Mouse (Mus musculus): ENCODE data around the gene Map3k5.

The Map3k5 gene

DNA sequence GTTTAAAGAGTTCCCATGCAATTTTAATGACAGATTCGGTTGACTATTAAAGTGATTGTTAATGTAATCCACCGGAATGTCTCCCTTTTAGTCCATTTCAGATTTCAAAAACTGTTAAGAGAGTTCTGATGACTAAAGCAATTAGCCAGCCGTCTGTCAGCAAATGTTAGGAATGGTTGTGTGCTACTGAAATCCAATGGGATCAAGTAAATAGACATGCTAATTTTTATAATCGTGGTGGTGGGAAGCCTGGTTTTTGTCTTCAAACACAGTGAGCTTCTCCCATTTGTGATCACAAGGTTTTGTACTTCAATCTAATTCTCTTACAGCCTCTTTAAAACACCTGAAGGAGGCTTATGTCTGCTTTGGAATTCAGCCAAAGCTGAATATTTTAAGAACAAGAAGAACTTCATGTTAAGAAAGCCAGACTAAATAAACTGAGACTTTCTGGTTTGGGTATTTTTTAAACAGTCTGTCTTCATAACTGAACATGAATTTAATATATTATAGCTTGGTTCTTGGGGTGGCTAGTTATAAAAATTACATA lies 1.6 kb downstream of the Map3k5 start:
- peak; percentile 55 for DNase-seq

DNA sequence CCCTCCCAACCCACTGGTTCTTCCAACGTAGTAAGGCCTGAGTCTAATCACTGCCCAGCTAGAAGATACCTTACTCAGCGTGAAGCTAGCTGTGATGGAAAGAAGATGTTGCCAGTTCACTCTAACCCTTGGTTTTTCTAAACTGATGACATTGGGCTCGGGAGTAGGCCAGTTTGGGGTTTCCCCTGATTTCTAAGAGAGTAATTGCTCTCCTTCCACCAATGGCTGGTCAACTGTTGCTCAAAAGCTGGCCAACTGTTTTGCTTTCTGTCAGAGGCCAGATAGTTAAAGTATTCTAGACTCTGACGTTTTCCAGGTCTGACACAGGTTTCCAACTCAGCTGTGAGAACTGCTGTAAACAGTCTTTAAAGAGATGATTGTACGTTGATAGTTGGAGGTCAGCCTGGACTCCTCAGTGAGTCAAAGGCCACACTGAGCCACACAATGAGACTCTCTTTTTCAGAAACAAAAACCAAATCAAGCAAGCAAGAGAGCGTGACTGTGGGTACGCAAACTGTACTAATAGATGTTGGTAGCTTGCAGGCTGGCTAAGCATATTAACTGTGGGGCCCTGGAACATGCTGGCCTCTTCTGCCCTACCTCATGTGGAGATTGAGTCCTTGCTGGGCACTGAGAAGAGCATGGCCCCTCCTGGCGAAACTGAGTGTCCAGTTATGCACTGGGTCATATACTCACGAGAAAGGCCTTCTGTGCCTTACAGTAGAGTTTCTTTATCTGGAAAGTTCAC lies 2.9 kb downstream of the Map3k5 start:
- DNase-seq = peak; percentile 89

DNA sequence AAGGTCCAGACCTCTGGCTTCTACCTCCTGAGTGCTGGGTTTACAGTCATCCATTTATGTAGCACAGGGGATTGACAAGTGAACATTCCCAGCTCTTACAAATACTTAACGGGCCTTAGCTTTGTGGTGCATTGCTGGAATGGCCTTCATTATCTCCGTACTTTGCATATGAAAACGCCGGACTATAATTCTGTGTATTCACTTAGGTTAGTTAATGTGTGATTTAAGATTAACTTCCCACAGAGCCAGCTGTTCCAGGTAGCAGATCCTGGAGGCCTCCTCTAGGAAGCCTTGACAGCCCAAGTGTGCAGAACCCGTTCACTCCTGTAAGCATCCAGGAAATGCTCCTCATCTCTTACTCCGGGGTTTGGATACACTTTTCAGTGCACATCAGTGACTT lies 4.5 kb downstream of the Map3k5 start:
- no peak for DNase-seq

DNA sequence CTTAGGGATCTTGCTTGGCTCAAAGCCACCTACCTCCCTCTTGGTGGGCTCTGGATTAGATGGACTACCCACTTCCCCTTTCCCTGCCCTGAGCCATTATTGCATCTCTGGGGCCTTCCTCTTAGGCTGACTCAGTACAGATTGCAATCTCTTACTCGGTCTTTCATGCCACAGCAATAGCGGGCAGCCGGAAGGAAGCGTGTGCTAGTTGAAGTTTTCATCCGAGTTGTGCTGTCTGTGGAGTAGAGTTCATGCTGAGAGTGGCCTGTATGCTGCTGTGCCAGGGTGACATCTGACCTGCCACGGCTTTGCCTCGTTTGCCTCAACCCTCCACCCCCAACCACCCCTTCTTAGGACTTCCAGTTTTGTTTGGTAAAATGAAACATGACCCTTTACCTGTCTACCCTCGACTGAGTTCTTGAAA lies 5.0 kb downstream of the Map3k5 start:
- peak; percentile 97 for DNase-seq

DNA sequence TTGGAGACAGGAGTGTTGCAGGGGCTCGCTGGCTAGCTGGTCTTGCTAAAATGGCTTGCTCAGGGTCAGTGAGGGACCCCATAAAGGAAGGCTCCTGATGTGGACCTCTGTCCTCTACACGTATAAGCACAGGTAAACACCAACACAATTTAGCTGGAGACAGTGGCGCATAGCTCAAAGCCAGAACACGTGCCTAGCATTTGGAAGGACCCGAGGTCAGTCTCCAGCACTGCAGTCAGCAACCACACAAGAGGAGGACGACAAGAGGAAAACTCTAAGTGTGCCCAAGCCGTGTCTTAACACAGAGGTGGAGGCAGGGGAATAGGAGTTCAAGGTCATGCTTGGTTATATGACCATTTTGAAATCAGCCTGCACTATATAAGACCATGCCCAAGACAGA lies 5.9 kb downstream of the Map3k5 start:
- DNase-seq = peak; percentile 91

DNA sequence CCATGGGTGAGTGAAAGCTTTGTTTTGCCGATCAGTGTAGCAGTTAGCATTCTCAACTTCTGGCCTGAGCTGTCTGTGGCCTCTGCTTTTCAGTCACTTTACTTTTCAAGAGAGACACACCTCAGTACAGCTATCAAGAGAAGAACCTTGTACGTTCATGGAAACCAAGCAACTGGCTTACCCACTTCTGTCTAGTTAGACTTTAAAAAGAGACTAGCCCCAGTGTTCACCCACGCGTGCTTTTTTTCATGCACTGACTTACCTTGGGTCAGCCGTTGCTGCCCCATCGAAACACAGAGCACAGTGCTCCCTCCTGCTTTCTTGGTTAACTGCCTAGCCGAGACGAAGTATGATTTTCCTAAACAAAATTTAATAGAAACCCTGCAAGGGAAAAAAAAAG lies 6.4 kb downstream of the Map3k5 start:
- DNase-seq = peak; percentile 59

DNA sequence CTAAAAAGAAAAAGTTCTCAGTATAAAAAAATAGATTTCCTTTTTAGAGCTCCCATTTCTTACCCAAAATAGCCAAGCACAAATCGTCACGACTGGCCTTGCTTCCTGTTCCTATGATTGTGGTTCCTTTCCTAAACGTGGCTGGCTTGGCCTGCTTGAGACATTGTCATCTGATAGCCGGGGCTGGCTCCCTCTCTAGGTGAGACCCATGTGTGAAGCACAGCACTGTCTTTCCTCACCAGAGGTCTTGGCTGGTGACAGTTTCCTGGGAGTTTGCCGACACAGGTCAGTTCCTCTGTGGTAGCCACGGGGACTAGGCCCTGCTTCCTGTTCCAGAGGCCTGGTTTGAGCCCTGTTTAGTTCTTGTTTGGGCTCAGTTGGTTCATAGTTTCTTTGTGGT lies 6.8 kb downstream of the Map3k5 start:
- DNase-seq = peak; percentile 99

DNA sequence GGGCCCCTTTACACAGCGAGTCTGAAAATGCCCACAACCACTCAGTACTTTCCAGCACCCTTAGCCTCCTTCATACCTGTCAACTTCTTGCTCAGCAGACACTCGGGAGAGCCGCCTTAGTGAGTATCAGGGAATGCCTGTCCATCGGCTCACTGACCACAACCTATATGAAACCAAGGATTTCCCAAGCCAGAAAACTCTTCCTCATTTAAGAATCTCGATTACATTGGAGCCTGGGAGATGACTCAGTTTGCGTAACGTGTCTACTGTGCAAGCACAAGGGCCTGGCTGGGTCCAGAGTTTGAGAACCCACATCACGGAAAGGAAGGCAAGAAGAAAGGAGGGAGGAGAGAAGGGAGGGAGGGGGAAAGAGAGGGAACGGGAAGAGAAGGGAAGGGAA lies 7.6 kb downstream of the Map3k5 start:
- DNase-seq = peak; percentile 92

DNA sequence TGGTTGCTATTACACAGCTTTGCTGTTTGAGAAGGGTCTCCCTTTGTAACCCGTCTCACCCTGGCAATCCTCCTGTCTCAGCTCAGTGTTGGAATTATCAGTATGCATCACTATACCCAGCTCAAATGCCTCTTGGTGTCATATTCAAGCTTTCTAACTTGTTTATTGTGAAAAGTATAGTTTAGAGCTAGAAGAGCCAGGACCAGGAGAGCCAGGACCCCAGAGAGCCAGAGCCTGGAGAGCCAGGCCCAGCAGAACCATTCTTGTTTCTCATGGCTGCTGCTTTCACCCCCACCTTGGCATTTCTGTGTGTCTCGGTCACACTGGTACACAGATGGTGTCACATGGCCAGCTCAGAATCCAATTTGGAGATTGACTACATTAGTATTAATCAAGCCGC lies 8.3 kb downstream of the Map3k5 start:
- peak; percentile 88 for DNase-seq

DNA sequence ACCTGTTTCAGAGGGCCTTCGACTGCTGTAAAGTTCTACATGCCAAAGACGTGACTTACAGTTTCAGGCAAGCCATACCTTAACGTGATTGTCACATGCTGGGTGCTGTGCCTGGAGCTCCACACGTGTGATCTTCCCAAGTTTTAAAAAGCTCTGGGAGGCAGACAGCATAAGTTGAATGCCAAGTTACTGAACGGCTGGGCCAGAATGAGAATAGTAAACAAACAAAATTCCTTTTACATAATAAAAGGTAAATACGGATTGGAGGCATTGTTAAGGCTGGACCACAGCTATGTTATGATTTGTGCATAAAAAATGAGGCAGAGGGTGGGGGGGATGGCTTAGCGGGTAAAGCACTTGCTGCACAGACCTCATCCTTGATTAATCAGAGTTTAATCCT lies 11.4 kb downstream of the Map3k5 start:
- DNase-seq = peak; percentile 80

DNA sequence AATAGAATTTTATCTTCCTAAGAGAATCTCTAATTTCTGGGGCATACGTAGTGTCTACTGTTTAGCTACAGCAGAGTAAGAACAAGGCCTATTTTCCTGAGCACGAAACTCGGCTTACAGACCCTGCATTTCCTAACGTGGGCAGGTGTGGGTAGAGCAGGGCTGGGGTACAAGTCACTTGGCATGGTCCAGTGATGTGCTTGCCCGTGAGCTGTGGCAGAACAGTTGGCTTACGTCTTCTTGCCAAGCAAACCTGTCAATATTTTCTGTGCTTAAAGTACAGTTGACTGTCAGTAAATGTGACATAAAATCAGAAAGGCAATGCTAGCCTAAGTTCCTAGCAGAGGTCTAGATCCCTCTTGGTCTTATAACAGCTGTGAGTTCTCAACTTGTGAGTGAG lies 12.4 kb downstream of the Map3k5 start:
- DNase-seq = peak; percentile 80

DNA sequence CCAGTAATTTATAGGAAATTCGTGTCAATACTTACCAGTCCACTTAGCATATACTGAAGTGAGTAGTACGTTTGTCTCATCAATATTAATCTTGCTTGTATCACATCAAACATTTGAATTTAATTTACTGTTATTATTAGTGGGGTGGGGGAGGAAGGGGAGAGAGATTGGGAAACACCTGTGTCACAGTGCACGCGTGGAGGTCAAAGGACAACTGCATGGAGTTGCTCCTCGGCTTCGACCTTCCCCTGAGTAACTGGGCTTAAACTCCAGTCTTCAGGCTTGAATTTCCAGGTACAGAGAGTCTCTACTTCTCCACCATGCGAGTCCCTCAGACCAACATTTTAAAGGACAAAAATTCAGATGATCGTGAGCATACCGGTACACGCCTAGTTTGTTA lies 13.2 kb downstream of the Map3k5 start:
- DNase-seq = peak; percentile 43

DNA sequence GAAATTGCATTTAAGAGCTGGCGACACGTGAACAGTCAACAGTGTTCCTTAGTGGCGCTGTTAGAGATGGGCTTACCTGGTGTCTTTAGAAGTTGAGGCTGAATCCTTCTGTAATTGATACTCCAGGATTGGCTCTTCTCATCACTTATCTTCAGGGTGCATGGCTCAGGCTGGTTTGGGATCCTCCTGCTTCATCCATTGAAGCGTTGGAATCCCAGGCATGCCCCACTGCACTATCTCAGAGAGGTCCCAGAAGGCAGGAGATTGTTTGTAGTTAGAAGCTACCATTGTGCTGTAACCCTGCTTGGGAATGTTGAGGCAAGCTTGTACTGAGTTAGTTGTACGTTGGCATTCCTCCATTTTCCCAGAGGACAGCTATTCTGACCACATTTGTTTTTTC lies 13.6 kb downstream of the Map3k5 start:
- DNase-seq = peak; percentile 64

DNA sequence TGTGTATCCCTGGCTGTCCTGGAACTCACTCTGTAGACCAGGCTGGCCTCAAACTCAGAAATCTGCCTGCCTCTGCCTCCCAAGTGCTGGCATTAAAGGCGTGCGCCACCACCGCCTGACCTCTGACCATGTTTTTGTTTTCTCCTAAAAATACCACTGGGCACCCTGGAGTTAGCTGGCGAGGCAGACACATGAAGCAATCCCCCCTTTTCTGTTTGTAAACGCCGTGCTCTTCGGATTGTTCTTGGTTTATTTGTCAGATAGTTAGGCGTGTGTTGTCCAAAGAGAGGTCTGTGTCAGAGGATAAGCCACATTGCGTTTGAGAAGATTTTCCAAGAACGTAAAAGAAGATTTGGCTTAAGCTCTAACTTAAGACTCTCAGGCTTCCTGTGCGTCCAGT lies 14.1 kb downstream of the Map3k5 start:
- peak; percentile 83 for DNase-seq

DNA sequence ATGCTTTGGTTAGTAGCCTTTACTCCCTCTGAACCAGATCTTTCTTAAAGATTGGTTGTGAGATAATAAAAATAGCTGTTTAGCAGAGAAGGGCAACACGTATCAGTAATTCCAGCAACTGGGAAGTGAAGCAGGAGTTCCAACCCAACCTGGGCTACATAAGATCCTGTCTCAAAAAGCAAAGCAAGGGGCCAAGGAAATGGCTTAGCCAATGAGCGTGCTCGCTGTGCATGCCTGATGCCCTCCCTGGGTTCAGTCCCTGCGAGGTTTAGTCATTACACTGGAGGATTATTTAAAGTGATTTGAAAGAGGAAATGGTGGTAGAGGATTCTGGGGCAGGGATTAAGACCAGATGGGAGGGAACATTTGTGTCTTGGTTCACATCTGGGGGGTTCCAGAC lies 14.8 kb downstream of the Map3k5 start:
- DNase-seq = no peak

DNA sequence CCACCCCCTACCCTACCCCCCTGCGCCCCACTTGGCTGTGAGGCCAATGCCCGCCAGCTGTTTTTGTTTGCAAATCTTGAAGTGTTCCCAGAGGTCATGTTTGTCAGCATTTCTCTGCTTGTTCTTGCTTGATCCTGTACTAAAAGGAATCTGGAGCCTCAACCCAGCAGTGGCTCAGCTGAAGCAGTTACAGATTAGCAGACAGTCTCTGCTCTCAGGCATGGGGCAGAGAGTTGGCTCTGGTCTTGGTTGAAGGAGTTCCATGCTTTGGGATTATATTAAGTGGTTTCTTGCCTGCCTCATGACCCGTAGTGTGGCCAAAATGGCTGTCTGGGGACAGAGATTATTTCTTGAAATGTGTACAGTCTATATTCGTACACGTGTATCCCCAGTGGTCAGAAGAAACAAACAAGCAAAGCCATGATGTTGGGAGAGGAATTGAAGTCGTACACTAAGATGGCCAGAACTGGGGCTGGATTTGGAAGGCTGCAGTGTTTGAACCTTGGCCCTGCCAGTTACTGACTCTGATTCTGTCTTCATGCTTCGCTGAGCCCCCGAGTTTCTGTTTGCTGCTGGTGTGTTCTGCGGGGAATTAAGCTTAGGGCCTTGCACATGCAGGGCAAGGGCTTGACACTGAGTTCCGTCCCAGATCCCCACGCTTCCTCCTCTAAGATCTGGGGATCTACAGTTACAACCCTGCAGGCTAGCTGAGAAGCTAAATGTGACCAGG lies 18.9 kb downstream of the Map3k5 start:
- peak; percentile 85 for DNase-seq

DNA sequence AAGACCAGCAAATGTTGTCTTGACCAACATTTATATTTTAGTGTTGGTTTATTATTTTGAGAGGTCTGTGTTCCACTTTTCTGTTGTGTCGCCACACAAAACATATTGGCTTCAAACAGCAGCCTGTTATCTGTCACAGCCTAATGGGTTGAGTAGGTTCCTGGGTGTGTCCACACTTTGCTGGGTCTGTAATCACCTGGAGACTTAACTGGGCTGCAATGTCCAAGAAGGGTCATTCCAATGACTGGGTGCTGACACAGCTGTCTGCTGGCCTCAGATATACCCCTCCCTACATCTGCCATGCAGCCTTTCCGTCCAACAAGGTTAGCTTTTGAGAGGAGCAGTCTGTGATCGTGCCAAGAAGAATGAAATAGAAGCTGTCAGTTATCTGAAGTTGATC lies 20.3 kb downstream of the Map3k5 start:
- DNase-seq = peak; percentile 85

DNA sequence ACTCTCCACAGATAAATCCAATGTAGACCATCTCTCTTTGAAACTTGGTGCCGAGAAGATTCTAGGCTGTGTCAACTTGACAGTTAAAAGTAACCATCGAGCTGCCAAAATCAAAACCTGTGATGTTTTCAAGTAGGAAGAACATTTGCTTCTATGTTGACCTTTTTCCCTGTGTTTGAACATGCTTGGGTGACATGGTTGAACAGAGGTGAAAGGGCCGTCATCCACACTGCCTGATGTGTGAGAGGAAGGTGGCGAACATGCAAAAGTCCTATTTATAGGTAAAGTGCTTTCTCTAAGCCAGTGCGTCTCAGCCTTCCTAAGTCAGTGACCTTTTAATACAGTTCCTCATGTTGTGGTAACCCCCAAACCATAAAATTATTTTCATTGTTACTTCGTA lies 21.5 kb downstream of the Map3k5 start:
- no peak for DNase-seq

DNA sequence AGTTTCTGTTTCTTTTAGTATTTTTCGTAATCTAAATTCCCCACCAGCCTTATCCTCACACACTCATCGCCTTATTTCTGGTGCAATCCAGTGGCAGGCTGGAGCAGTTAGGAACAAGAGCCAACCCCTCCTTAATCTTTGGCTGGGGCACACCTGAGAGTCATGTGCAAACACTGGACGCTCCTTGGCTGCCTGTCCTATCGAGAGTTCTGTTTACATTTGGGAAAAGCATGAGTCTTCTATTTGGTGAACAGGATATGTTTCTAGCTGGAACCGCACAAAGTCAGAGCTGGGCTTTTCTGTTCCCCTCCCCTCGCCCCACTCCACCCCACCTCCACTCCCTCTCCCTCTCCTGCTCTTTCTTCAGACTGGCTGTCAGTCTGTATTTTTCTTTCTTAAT lies 22.5 kb downstream of the Map3k5 start:
- DNase-seq = peak; percentile 97

DNA sequence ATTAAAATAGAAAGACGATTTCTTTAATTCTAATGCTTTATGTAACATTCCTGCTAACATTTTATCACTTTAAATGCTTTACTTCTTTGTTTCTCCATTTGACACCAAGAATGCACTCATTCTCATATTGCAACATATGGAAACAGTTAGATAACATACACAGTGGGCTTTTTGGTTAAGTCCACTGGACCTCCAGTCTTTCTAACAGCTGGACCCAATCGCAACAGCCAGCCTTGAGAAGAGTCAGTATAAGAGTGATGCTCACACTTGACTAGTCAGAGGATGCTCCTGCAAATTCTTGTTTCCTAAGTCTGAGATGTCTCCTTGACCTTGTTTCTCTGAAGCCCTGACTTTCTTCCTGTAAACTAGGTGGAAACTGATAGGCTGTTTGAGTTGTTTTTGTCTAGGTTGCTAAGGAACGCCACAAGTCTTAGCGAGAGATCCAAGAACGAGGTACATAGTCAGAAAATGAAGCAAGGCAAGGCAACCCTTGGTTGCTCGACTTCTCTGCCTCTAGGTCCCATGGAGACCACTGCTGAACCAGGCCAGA lies 26.6 kb downstream of the Map3k5 start:
- no peak for DNase-seq

DNA sequence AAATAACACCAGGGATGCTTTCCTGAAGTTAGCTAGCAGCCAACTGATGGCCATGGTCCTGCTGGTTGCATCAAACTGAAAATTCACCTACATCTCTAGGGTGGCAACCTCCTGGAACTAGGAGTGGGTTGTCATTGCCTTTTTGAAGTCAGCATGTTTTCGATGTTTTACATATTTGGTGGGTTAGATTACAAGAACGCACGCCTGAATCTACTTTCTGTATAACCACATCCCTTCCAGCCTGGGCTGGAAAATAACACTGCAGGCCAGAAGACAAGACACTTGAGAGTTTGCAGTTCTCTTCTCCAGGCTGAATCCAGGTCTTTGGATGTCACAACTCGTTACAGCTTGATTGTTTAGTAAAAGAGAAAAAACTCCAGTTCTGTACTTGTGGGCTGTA lies 28.5 kb downstream of the Map3k5 start:
- DNase-seq = no peak

DNA sequence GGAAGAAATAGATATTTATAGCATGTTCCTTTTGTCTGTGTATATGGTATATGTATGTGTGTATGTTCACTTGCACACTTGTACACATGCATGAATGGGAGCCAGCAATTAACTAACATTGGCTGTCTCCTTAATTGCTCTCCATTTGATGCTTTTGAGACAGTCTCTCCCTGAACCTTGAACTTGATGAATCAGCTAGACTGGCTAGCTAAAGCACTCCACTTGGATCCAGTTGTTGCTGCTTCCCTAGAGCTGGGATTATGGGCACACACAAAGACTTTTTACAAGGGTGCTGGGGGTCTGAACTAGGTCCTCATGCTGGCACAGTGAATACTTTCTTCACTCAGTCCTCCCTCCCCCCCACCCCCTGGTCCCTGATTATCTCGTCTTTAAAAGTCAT lies 28.9 kb downstream of the Map3k5 start:
- no peak for DNase-seq

DNA sequence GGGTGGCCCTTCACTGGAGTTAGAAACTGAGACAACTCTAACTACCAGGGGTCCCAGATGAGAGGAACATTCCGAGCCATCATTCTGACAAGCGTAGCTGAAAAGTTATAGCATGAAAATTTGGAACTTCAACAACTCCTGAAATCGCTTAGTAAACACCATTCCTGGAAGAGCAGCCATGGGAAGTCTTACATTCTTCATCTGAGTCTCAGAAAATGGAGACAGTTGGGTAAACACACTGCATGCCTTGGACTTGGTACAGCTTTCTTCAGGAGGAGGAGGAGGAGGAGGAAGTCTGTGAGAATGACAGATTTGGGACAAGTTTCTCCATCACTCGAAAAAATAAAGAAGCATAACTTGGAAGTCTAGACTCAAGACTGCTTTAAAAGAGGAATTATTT lies 29.8 kb downstream of the Map3k5 start:
- DNase-seq = no peak

DNA sequence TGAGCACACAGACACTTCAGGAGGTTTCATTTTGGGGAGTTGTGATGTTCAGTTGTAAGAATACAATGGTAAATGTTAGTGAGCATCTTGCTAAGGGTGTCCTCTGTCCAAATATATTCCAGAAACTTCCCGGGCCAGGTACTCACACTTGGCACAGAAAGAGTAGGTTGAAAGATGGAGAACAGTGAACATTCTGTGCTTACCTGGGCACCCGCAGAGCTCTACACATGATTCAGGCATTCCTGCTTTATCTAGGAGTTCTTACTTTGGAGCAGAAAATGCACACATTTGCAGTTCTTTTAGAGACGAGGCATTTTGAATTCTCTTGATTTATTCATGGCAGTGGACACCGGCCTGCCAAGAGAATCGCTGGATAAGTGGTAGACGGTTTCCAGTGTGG lies 32.3 kb downstream of the Map3k5 start:
- peak; percentile 60 for DNase-seq

Data from heart, adult 11 months (tissue).